Mouse (Mus musculus) lung, embryonic 14.5 days (tissue): ENCODE results near the gene Cyp2w1. TPM values are rescaled to one million over a fixed set of nuclear protein-coding genes. Genes with fewer than 3 reads are reported as not detected.
"Not testable (repeated sequence)": the region's sequence is repeated elsewhere in the genome, so short reads cannot be mapped to it uniquely, and the experiment has no call there.

Experiments used
- ATAC-seq: fragments of 200-750 bp; cut with Nextera tagmentation; 2 replicates; pipeline ENCODE4 v1.8.0; 2017; ENCODE audit warnings: mild to moderate bottlenecking, moderate TSS enrichment, moderate library complexity; ENCODE audit not compliant: insufficient read depth
- DNase-seq: peaks from one replicate; pipeline ENCODE4 v3.0.0-alpha.2; 2015
- H3K27ac ChIP-seq: fragments of 300-500 bp; sonication (generic); 2 replicates; pipeline ENCODE4 v1.5.1; 2014; ENCODE audit warnings: low read depth, mild to moderate bottlenecking, moderate library complexity
- H3K27me3 ChIP-seq: fragments of 300-500 bp; sonication (generic); 2 replicates; pipeline ENCODE4 v1.6.1; 2014; ENCODE audit warnings: low read length, control low read depth; ENCODE audit not compliant: insufficient read depth
- H3K36me3 ChIP-seq: fragments of 300-500 bp; sonication (generic); 2 replicates; pipeline ENCODE4 v1.6.1; 2014; ENCODE audit warnings: control low read depth; ENCODE audit not compliant: insufficient read depth
- H3K4me1 ChIP-seq: fragments of 300-500 bp; sonication (generic); 2 replicates; pipeline ENCODE4 v1.6.1; 2014; ENCODE audit warnings: antibody characterized with exemption, control low read depth; ENCODE audit not compliant: insufficient read depth
- H3K4me2 ChIP-seq: fragments of 300-500 bp; sonication (generic); 2 replicates; pipeline ENCODE4 v1.6.1; 2014; ENCODE audit warnings: mild to moderate bottlenecking
- H3K4me3 ChIP-seq: fragments of 300-500 bp; sonication (generic); 2 replicates; pipeline ENCODE4 v1.5.1; 2014; ENCODE audit warnings: low read depth, low read length
- H3K9ac ChIP-seq: fragments of 300-500 bp; sonication (generic); 2 replicates; pipeline ENCODE4 v1.6.1; 2014
- H3K9me3 ChIP-seq: fragments of 300-500 bp; sonication (generic); 2 replicates; pipeline ENCODE4 v1.6.1; 2016; ENCODE audit warnings: low read depth, low read length, control low read depth
- CTCF ChIP-seq: IDR thresholded peaks from 2 replicates; pipeline ENCODE4 v1.5.1; 2016; ENCODE audit warnings: antibody characterized with exemption, low read depth
- WGBS: fragments of 180-500 bp; shearing (Covaris S2); extraction: QIAGEN DNeasy Blood & Tissue Kit; methylation state at CpG from one replicate; pipeline ENCODE4 v1.1.7; 2014; 5-methylcytosine and 5-hydroxymethylcytosine counted together
- polyA plus RNA-seq: library from polyadenylated mRNA; unstranded; fragments of >200 nt; fragmentation: Nextera tagmentation; extraction: Ambion mirVana; gene quantifications from 2 replicates; pipeline ENCODE4 v1.2.1, GENCODE M21; 2014

The Cyp2w1 gene
- polyA plus RNA-seq, 1 experiment from 2014 or later, result not detected

DNA sequence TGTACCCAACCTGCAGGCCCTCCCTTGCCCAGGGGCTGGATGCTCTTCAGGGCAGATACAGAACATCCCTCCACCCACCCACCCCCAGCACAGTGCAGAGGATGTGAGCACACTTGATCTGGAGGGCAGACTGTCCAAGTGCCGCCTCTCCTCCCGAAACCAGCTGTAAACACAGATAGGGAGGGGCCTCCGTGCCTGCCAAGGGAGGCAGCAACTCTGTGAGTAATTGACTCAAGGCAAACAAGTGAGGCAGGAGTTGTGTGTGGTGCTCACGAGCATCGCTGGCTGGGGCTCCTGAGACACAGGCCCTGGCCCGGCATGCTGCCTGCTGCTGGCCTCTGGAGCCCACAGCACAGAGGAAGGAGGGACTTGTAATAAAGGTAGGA is 37.3 kb downstream of the Cyp2w1 start:
- no peak for TF ChIP-seq CTCF
- Histone ChIP-seq H3K4me2 (peak overlapping the region; percentile 20; the same call in 1 of the 2 replicates), H3K4me3 (peak overlapping the region; percentile 4; the same call in 1 of the 2 replicates), H3K36me3 (peaks cover 4% of the 10 kb centered on the region; the same call in 1 of the 2 replicates), H3K9me3 (no peaks in the 10 kb centered on the region), H3K4me1 (peaks cover 26% of the 10 kb centered on the region), H3K9ac (peak overlapping the region; percentile 34; the same call in 1 of the 2 replicates), H3K27me3 (no peaks in the 10 kb centered on the region), H3K27ac (peak overlapping the region; percentile 86)
- ATAC-seq (peak; percentile 84), DNase-seq (peak; percentile 74)
- 5% methylated on average over 6 of the region's 6 CpGs for WGBS

DNA sequence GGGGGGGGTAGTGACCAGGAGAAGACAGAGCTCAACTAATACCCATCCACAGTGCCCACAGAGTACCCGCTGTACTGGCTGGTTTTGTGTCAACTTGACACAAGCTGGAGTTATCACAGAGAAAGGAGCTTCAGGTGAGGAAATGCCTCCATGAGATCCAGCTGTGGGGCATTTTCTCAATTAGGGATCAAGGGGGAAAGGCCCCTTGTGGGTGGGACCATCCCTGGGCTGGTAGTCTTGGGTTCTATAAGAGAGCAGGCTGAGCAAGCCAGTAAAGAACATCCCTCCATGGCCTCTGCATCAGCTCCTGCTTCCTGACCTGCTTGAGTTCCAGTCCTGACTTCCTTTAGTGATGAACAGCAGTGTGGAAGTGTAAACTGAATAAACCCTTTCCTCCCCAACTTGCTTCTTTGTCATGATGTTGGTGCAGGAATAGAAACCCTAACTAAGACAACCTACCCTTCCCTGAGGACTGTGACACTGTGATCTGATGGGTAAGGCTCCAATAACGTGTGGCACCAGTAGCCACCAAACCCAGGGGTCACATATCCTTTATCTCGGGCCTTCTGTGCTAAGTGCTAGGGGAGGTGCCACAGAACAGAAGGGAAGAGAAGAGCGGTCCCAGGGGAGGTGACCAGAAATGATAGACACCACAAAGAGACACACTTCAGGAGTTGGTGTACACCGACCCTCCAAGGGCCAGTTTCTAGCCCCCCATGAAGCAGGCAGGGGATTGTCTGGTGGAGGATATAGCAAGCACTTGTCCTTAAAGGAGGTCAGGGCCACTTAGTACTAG is 38.1 kb downstream of the Cyp2w1 start:
- not testable (repeated sequence) for ATAC-seq, H3K27me3 ChIP-seq, H3K4me2 ChIP-seq, H3K36me3 ChIP-seq, DNase-seq, H3K9me3 ChIP-seq
- H3K9ac ChIP-seq, result peak overlapping the region; percentile 34; the same call in 1 of the 2 replicates
- H3K27ac ChIP-seq, result peak overlapping the region; percentile 86
- H3K4me1 ChIP-seq, result peaks cover 23% of the 10 kb centered on the region
- WGBS, result 72% methylated on average over 5 of the region's 5 CpGs
- peak overlapping the region; percentile 12; the same call in 1 of the 2 replicates for H3K4me3 ChIP-seq

DNA sequence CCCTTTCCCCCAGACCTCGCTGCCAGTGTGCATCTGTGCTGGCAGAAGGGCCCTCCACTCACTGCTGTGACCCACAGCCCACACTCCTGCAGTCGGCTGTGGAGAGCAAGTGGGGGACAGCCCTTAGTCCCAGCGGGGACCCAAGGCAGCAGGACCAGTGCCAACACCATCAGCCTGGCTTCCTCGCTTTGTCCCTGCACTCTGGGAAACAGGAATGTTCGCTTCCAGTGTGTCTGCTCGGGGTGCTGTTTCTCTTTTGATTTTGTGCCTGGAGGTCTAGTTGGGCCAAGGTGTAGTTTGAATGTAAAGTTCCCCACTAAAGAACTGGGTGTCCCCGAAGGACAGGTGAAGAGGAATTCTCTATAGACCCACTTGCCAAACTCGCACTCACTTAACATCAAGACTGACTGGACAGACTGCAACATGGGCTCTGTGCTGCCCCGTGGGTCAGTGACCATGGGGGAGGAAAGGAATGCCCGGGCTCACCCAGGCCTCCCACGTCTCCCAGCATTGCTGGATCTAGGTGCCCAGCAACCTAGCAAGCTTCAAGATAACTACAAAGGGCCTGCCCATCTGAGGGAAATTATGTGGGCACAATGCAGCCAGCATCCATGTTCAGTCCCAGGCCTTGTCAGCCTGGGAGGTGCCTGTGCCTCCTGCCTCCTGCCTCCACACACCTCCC is 39.0 kb downstream of the Cyp2w1 start:
- no peaks in the 10 kb centered on the region for H3K9me3 ChIP-seq
- 72% methylated on average over 11 of the region's 11 CpGs for WGBS
- H3K27ac ChIP-seq, result no peak overlapping the region
- no peak for DNase-seq
- no peaks in the 10 kb centered on the region for H3K27me3 ChIP-seq
- no peak for TF ChIP-seq CTCF
- H3K4me3 ChIP-seq, result peak overlapping the region; percentile 12; the same call in 1 of the 2 replicates
- peaks cover 23% of the 10 kb centered on the region for H3K4me1 ChIP-seq
- ATAC-seq, result no peak
- peaks cover 4% of the 10 kb centered on the region; the same call in 1 of the 2 replicates for H3K36me3 ChIP-seq
- H3K4me2 ChIP-seq, result no peak overlapping the region; the same call in 1 of the 2 replicates
- 0 out of 2 replicates have a peak overlapping the region, but pooled peaks have one; percentile 9 for H3K9ac ChIP-seq

DNA sequence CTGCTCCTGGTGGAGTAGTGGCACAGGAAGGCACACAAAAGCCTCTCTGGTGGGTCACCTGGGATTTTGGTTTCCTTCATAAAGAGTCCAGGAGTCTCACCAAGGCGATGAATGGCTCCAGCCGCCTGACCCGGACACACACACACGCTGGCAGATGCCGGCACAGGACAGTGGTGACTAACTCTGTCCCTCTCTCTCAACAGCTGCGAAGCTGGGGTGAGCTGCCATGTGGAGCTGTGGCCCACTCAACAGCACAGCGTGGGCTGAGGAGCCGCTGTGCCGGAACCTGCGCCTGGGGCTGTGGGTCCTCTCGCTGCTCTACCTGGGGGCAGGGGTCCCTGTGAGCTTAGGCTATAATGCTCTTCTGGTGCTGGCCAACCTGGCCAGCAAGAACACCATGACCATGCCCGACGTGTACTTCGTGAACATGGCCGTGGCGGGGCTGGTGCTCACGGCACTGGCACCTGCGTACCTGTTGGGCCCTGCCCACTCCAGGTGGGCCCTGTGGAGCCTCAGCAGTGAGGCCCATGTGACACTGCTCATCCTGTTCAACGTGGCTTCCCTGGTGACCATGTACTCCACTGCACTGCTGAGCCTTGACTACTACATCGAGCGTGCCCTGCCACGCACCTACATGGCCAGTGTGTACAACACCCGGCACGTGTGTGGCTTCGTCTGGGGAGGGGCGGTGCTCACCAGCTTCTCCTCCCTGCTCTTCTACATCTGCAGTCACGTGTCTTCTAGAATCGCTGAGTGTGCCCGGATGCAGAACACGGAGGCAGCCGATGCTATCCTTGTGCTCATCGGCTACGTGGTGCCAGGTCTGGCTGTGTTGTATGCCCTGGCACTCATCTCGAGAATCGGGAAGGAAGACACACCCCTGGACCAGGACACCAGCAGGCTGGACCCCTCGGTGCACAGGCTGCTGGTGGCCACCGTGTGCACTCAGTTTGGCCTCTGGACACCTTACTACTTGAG is 40.1 kb downstream of the Cyp2w1 start:
- Histone ChIP-seq H3K4me3 (no peak overlapping the region), H3K9me3 (no peaks in the 10 kb centered on the region), H3K4me2 (no peak overlapping the region), H3K27ac (no peak overlapping the region), H3K4me1 (peaks cover 21% of the 10 kb centered on the region), H3K9ac (no peak overlapping the region), H3K27me3 (no peaks in the 10 kb centered on the region), H3K36me3 (peaks cover 4% of the 10 kb centered on the region; the same call in 1 of the 2 replicates)
- 92% methylated on average over 37 of the region's 37 CpGs for WGBS
- DNase-seq (no peak), ATAC-seq (no peak)
- TF ChIP-seq CTCF, result no peak

GRCm38 (mm10) chr5:139393197-139393588 is 40.8 kb downstream of the Cyp2w1 start:
- no peak for ATAC-seq
- no peak for DNase-seq
- TF ChIP-seq CTCF, result no peak
- no peak overlapping the region for H3K4me2 ChIP-seq
- no peaks in the 10 kb centered on the region for H3K9me3 ChIP-seq
- no peaks in the 10 kb centered on the region for H3K27me3 ChIP-seq
- H3K36me3 ChIP-seq, result peaks cover 4% of the 10 kb centered on the region; the same call in 1 of the 2 replicates
- H3K27ac ChIP-seq, result no peak overlapping the region
- peaks cover 15% of the 10 kb centered on the region for H3K4me1 ChIP-seq
- no peak overlapping the region for H3K4me3 ChIP-seq
- no peak overlapping the region for H3K9ac ChIP-seq
- 91% methylated on average over 16 of the region's 16 CpGs for WGBS

DNA sequence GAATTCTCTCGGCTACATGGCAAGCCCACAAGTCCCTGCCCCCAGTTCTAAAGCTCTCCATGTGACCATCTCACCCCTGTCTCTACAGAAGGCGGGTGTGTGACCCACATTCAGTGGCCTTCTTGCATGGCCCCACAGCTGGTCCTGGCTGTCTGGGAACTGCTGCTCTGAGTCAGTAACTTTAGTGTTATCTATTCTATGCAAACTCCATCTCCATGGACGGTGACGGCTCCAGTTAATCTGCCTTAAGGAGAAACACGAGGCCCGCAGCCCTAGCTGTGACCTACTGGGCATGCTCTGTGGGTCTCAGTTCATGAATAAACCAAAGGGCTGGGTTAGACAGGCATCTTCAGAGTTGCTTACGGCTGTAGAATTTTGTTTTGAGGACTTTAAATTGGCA is 42.0 kb downstream of the Cyp2w1 start:
- 70% methylated on average over 7 of the region's 7 CpGs for WGBS
- no peak for DNase-seq
- Histone ChIP-seq H3K27ac (no peak overlapping the region), H3K9me3 (no peaks in the 10 kb centered on the region), H3K27me3 (no peaks in the 10 kb centered on the region), H3K36me3 (peaks cover 4% of the 10 kb centered on the region; the same call in 1 of the 2 replicates), H3K4me3 (no peak overlapping the region), H3K4me2 (no peak overlapping the region), H3K9ac (no peak overlapping the region), H3K4me1 (peaks cover 8% of the 10 kb centered on the region)
- no peak for TF ChIP-seq CTCF
- no peak for ATAC-seq
